Mouse (Mus musculus) liver, adult (tissue): Measurements from ENCODE around the gene Tnnt1.
"Not testable (repeated sequence)": the region's sequence is repeated elsewhere in the genome, so short reads cannot be mapped to it uniquely, and the experiment has no call there.

Experiments used
- GATA4 ChIP-seq: IDR thresholded peaks from 2 replicates; pipeline ENCODE4 v1.6.1; 2014; ENCODE audit warnings: mild to moderate bottlenecking, low read length; ENCODE audit not compliant: insufficient replicate concordance

Gene Tnnt1

DNA sequence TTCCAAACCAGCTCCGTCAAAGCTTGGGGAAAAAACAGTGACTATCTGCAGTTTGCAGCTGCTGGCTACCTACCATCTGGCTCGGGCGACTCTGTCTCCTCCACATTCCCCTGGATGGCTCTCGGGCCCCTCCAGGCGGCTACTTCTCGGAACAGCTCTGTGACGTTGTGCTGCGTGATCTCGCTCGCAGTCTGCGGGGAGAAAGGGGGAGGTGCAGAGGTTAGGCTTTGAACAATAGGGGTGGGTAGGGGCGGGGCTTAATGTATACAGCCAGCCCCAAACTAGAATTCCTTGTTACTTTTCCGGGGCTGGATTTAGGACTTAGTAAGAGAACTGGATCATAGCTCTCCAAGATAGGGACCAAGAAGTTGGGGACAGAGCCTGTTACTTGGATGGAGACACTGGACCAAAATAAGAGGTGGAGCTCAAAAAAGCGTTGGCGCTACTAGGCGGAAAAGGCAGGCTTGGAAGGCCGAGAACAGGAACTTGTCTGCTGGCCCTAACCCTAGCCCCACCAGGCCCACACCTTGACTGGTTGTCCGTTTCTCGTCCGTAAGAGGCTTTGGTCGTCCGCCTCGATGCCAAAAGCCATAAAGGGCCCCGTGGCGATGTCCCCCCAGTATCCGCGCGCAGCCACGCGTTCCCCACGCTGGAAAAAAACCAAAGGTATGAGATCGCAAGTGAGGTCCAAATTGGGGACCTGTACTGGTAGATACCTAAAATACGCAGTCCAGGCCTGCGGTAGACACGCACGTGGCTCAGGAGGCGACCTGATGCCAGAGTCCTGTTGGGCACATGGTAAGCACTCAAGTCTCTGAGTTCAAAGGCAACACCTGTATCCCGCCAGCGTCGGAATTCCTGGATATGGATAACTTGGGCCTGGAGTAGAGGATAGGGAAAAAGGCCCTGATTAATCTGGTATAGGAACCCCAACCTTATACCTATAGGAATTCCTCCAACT lies 10.4 kb upstream of the Tnnt1 start:
- no peak for TF ChIP-seq GATA4

DNA sequence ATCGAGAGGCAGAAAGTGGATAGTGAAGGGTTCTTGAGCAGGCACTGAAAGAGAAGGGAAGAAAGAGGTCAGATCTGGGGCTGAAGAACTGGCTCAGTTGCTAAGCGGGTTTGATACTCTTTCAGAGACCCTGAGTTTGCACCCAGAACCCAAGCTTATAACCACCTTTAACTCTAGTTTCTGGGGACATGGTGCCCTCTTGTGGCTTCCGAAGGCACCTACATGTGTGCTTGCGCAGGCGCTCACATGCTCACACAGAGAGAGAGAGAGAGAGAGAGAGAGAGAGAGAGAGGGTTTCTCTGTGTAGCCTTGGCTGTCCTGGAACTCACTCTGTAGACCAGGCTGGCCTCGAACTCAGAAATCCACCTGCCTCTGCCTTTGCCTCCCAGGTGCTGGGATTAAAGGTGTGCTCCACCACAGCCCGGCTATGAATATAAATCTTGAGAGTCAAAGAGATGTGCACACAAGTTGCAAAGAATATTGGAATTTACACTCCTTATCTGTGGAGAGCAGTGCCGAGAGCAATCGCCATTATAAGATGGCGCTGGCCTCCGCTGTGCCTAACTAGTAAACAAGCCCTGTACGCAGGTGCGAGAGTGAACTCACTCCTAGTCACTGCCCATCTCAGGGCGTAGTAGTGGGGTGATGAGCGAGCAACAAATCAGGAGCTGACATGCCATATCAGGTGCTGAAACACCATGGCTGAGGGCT lies 8.2 kb upstream of the Tnnt1 start, which contains the start of gene Tnni3:
Gene Tnni3, minus strand, starts transcription at position 18 of the 711 bp plus-strand sequence.
- not testable (repeated sequence) for TF ChIP-seq GATA4

DNA sequence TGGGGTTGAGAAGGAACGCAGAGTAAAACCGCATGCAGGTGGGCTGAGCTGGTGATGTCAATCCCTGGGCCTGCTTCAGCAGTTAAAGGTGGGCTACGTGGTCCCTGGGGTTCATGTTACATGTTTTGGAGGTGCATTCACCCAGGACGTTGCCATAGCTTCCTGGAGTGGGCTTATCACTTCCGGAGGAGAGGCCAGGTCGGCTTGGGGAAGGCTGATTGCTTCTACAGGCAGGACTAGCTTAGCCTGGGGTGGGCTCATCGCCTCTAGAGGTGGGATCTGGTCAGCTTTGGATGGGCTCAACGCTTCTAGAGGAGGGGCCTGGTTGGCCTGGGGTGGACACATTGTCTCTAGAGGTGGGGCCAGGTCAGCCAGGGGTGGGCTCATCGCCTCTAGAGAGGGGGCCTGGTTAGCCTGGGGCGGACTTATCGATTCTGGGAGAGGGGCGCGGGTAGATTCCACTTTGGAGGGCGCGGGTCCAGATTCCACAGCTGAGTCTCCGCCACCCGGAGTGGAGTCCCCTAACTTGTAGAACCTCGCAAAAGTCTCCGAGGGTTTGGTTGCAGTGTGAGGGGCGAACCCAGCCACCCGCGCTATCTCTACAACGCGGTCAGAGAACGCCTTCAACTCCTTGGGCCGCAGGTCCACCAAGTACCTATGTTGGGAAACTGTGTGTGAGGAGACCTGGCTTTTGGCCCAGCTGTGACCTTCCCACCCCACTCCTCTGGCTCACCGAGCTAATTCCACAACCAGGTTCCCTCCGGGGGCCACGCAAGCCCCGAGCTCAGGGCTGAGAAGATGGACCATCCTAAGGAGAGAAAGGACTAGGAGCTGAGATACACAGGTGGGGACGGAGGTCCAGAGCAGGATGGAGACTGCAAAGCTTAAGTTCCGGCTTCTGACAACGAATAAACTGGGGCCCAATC lies 7.3 kb upstream of the Tnnt1 start:
- no peak for TF ChIP-seq GATA4

DNA sequence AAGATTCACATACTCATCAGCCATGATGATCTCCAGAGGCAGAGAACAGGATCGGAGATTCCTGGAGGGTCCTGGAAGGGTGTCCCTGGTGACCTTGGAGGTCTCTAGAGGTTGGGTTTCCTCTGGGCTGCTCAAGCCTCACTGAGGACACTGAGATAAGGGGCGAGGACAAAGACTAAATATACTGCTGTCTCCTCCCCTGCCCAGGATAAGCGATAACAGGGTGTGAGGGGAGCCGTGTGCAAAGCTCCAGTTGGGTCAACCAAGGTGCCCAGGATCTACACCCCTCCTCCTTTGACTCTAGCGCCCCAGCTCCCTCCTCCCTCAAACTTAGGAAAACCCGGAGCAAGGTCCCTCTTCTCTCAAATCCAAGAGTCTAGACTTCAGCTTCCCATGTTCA lies 6.1 kb upstream of the Tnnt1 start:
- TF ChIP-seq GATA4 = no peak

DNA sequence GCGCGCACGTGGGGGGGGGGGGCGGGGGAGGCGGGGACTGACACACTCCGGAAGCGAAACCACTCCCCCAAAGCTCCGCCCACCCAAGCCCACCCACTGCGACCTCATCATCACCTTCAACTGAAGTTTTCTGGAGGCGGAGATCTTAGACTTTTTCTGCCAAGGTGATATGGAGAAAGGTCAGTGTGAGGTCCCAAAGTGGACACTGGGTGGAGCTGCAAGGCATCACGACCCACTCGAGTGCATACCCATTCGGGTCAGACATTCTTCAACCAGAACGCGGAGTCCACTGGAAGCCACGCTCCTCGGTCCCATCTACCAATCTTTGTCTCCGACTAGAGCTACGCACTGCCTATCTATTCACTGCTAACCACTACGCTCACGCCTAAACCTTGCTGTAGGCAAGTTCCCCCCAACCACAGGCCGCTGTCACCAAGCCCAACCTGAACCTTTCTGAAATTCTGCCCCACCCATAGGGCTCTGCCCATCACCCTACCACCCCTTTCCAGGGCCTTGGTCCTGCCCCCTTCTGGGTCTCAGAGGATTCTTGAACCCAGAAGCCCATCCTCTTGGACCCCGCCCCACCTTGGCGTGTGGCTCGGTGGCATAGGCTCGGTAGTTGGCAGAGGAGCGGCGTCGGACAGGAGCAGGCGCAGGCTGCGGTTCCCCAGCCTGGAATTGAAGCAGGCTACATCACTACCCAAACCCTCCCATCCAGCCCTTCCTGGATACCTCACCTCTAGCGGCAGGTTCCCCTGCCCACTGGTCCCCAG lies 5.2 kb upstream of the Tnnt1 start:
- no peak for TF ChIP-seq GATA4

DNA sequence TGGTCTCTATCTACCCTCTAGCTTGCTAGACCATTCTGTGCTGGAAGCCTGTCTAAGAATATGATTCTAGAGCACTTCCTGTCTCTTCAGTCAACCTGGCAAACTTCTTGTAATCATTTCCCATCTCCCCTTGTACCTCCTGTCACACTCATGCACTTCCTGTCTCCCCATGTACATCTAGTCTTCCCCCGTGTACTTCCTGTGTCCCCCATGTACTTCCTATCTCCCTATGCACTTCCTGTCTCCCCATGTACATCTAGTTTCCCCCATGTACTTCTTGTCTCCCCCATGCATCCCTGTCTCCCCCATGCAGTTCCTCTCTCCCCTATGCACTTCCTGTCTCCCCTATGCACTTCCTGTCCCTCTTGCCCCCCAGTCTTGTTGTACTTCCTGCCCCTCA lies 2.3 kb upstream of the Tnnt1 start:
- no peak for TF ChIP-seq GATA4

DNA sequence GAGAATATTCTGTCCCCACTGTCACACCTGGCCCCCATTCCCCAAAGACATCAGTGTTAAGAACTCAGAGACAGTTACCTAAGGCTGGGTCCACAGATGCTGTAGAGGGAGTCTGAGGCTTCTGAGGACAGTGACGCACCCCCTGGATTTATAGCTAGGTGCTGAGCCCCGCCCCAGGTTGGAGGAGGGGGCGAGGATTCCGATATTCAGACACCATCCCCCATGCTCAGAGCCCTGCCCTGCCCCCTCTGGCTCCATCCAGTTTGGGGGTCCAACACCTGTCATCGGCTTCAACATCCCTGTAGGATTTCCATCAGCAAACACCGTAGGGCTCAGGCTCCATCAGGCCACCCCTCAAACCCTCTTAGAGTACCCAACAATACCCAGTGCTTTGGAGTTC lies 329 bp downstream of the Tnnt1 start:
- TF ChIP-seq GATA4 = no peak

DNA sequence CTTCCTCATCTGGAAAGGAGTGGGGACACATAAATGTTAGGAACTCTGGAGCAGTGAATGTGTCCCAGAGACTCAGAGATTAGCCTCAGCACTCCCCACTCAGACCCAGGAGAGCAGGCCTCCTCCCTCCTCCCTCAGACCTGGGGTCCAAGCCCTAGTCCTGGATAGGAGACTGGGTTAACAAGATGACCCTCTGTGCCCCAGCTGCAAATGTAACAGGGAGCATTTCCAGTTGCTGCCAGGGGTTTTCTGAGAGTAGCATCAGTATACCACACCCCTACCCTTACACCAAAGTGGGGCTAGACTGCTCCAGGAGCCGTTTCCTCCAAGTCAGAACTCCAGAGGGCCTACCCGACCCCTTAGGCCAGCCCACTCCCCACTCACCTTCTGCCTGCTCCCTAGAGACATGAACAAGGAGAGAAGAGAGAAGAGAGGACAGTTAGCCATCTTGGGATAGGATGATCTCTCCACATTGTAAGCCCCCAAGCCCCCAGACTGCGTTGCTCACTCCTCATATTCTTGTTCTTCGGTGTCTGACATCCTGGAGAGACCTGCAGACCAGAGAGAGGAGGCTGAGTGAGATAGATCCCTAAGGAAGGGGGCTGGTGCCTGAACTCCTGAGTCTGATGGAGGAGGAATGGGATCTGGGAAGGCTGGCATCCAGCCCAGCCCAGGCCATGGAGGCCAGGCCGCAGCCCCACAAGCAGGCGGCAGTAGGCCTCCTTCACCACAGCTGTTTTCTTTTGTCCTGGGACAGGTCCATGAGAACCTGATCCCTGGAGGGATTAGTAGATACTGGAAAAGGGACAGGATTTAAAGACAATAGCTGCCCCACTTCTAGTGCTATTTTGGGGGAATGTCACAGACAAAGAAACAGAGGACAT lies 2.1 kb downstream of the Tnnt1 start:
- no peak for TF ChIP-seq GATA4

DNA sequence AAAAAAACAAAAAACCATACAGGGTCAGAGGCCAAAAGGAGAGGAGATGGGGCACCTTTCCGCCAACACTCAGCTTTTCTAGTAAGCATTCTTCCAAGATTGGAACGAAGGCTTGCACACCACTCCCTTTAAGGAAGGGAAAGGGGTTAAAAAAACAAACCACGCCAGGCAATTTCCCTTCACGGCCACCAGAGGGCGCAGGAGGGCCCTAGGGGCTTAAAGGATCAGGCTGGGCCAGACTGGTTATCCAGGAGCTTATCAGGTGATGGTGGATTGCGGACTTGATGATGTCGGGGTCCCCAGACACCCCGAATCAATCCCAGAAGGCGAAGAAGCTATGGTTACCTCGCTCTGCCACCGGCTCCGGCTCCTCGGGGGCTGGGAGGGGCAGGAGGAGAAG lies 2.9 kb downstream of the Tnnt1 start:
- no peak for TF ChIP-seq GATA4

DNA sequence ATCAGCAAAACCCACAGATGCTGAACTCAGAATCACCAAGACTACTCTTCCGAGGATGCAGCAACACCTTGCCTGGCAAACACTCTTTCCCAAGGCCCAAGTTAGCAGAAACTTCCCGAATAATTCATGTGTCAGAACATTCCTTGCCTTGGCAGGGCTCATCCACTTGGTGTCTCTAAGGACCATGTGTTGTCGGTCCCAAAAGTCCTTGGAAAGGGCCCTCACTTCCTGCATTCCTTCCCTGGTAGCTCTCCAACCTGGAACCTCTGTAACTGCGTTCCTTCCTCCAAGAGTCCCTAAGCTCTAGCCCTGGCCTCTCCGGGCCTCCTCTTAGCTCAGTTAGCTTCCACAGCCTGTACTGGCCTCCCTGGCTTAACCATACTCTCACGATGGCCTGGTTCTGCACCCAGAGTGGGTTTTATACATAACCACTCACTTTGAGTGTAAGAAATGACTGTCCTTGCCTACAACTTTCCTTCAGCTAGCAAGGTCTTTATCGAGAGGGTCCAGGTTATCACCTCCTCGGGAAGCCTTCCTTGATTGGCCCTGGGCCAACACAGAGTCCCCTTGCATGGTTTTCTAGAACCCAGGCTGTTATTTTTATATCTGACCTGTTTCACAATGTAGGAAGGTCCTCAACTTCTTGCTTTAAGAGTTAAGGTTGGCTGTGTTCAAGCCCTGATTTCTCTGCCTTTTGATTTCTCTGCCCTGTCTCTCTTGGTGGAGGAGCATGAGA lies 4.5 kb downstream of the Tnnt1 start:
- no peak for TF ChIP-seq GATA4

DNA sequence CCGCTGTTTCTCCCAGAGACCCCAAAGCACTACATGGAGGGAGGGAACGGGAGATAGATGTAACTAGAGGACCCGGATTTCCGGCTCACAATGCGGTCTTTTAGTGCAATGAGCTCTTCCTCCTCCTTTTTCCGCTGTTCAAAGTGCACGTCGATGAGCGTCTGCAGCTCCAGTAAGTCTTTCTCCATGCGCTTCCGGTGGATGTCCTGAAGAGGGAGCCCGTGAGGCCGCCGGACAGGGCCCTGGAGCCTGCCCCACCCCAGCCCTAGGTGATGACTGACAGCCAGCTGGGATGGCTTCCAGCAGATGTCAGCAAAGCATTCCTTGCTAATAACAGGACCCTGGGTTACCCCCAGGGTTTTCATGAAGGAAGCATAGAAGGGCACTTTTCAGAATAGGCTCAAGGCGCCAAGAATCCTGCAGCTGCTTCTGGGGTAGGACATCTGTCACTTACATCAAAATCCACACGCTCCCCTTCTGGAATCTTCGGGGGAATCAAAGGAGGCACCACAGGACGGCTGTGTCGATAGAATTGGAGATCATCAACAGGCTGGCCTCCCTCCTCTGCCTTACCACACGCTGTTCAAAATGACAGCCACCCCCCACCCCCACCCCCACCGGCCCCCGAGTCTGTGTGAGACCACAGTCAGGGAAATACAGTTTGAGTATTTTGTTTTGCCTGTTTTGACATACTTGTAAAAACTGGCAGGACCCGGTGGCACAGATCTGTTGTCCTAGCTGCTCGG lies 6.1 kb downstream of the Tnnt1 start:
- no peak for TF ChIP-seq GATA4

DNA sequence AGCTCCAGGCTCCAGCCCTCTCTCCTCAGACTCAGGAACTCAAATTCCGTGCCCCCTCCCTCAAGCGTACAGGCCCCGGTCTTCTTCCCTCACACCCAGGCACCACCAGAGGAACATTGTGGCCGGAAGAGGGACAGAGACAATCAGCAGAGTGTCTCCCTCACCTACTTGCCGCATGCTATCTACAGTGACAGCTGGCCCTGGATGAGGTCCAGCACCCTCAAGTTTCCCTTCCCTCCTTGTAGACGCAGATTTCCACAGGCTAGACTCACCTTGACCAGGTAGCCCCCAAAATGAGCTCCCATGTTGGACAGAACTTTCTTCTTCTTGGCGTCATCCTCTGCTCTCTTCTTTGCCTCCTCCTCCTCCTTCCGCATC lies 7.5 kb downstream of the Tnnt1 start:
- TF ChIP-seq GATA4 = no peak
